Mouse (Mus musculus) adrenal gland, adult 18-20 months (tissue): ENCODE measurements around the gene Prdx6b. TPM values are rescaled to one million over a fixed set of nuclear protein-coding genes. Genes with fewer than 3 reads are reported as not detected.
A peak's percentile ranks its signal among the peaks of the same experiment; 100 is the strongest.

ENCODE experiments used
- DNase-seq, 2 experiments: peaks; one replicate each; pipeline ENCODE4 v3.0.0; 2021 to 2022; ENCODE audit warnings: low spot score in 2 of 2
- long read RNA-seq, 2 experiments: library from polyadenylated mRNA; stranded (forward); transcript quantifications; one replicate each; pipeline ENCODE4 v2.0.0; 2021
- total RNA-seq, 2 experiments: library from RNA; stranded (reverse); gene quantifications; 1 replicate in 1 of 2; 2 replicates in 1 of 2; pipeline ENCODE4 v1.2.3; 2021

The Prdx6b gene
- not detected for total RNA-seq
- long read RNA-seq, experiment 1, result 0 reads
- long read RNA-seq, experiment 2, result 0 reads

DNA sequence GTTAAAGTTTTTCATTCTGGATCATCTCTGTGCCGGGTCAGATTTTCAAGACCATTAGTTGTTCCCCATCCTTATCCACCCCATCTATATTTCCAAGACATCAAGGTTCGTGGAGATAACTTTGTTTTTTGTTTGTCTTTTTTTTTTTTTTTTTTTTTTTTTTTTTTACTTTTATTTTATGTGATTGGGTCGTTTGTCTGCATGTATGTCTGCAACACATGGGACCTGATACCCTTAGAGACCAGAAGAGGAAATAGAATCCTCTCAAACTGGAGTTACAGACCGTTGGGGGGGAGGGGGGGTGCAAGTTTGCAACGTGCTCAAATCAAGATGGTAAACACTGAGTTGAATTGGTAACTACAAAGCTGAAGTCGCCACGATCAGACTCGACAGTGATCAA, at the start of gene Prdx6b:
TSS of gene Prdx6b (plus strand) at position 301 of the 400 bp plus-strand sequence.
- DNase-seq, result no peak

DNA sequence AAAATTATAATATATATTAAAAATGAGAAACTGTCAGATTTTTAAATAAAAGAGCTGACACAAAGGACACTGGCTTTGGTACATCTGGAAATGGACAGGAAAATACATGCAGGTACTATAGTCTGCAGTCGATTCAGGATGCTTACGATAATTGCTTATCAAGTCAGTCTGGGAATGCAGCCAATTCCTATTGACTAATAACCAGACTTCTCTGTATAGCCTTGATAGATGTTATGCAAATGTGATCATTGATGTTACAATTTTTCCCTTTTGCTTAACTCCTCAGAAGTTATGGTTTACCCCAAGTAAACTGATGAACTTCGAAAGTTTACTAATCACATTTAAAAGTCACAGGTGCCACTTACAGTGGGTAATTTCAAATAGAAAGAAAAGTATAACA, 44.8 kb upstream of the Prdx6b start:
- no peak for DNase-seq

DNA sequence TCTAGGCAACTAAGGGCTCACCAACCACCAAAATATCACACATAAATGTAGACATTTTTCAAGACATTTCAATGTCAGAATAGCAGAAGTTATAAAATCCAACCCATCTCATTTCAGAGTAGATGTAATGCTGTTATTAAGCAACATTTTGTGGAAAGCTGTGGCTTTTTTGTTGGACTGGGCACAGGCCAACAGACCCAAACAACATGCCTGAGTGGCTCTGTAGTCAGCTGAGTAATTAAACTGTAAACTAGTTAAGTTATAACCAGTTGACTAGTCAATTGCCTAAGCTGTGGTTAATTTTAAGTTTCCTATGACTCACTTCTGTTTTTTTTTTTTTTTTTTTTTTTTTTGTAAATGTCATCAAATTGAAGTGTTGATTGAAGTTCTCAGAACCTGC, 44.4 kb upstream of the Prdx6b start:
- DNase-seq, result no peak

DNA sequence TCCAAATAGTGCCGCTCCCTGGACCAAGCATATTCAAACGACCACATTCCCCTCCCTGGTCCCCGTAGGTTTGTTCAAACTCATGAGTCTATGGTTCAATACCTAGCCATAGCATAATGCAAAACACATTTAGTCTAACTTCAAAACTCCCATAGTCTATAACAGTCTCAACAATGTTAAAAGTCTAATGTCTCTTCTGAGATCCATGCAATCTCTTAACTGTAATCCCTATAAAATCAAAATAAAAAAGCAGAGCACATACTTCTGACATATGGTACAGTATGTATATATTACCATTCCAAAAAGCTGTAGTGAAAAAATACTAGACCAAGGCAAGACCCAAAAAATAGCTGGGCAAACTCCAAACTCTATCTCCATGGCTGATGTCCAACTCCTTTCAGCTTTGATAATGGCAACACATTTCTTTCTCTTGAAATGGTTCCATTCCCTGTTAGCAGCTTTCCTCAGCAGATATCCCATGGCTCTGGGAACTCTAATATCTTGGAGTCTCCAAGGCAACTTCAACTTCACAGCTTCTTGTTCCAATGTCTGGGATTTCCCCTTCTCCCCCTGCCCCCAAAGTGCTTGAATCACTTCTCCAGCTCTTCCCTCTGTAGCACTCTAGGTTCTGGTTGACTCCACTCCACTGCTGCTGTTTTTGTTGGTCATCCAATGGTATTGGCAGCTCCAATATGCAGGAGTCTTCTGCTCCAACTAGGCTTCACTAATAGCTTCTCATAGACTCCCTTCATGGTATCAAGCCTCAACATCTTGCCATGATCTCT, 32.2 kb upstream of the Prdx6b start:
- no peak for DNase-seq

DNA sequence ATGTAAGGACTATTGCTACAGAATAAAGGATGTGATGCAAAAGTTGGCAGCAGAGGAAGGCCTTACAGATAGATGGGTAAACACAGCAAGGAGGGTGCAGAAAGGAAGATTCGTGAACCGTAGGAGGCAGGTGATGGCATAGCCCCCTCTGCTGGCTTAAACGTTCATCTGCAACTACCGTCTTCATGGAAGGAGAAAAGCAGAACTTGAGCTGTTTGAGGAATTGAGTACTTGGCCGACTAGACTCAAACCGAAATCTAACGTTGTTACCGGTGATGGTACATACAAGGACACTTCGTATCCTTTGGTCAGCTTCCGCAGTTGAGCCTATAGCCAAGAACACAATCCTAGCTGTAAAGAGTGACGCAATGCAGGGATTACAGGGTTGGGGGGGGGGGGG, 25.4 kb upstream of the Prdx6b start:
- peak; percentile 48 to 53 for DNase-seq

DNA sequence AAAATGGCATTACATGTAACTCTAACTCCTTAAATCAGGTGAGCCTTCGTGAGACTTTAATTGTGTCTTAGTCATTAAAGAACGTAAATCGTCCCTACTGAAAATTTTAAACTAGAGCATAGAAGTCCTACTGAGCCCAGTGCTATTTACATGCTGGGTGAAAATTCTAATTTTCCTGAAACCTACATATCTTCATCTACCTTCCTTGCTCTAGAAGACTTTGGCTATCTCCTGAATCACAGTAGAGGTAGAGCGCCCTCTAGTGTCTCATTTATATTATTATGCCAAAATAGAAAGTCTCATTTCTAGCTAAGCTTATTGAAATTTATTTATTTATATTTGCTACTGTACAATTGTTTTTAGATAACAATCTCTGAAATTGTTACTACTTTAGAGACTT, 24.2 kb upstream of the Prdx6b start:
- DNase-seq, result no peak

DNA sequence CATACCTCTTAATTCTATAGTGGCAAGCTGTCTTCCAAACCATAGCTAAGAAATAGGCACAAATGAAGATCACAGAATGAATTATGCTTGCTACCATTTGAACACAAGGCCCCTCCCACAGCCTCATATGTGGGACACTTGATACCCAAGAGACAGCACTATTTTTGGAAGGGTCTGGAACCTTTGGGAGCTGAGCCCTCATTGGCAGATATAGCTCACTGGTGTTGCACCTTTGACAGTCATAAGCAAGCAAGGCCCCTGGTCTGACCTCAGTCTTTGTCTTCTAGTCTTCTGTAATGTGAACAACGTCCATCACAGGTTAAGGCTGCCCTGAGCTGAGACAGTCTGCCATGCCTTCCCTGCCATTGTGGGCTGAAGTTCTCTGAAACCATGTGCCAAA, 20.8 kb upstream of the Prdx6b start:
- no peak for DNase-seq

DNA sequence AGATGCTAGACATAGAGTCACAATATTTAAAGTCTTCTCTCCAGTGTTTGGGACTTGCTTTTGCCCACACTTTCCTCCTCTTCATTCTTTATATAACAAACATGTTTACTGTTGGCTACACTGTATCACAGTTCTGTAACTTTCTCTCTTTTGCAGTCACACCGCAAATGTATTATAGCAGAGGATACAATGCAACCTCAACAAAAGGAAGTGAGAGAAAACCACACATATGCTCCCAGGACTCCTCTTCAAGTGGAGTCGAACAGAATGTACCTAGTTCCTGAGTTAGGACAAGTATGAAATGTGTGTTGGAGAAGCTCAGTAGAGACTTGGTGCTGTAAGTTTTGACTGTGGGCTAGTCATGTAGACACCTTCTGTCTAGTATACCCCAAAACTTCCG, 19.2 kb upstream of the Prdx6b start:
- DNase-seq, result no peak

DNA sequence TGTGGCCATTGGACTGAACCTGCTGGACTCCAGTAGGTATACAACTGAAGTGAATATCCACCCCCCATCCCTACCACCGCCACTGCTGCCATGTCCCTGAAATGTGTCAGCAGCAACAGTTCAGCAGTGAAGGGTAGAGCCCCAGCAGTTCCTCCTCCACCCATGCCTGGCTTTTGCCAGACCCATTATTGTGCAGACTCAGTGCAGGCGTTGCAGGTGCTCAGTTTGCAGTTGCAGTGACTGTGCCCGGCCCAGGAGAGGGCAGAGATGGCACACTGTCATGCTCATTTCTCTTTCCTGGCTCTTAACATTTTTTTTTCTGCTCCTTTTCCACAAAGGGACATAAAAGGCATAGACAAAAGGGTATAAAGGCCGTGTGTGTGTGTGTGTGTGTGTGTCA, 18.5 kb upstream of the Prdx6b start:
- DNase-seq, result no peak

DNA sequence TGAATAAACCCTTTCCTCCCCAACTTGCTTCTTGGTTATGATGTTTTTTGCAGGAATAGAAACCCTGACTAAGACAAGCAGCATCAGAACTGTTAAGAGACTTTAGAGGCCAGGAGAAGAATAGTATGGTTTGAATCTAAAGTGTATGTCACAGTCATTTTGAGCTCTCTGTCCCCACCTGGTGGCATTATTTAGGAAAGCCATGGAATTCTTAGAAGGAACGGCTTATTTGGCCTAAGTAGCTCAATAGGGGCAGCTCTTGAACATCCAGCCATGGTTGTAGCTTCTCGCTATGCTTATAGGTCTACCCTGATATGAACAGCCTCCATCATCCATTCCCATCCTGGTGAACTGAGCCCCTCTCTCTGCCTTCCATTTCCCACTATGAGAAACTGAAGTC, 17.1 kb upstream of the Prdx6b start:
- peak in 1 of 2 experiments; percentile 10 for DNase-seq

DNA sequence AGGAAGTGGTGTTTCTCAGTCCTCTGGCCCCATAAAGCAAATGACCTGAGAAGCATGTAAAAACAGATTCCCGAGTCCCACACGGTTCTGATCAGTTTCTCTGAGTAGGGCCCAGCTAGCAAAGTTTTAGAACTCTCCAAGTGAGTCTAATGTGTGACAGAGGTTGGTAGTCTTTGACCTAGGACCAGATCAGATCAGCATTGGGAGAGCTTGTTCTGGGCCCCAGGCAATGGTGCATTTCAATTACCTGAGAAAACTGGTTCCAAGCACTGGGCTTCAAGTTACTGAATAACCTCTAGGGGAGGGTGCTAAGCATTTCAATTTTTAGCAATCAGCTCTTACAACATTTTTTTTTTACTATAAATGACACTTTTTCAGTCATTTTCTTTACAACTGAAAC, 10.1 kb upstream of the Prdx6b start:
- no peak for DNase-seq

DNA sequence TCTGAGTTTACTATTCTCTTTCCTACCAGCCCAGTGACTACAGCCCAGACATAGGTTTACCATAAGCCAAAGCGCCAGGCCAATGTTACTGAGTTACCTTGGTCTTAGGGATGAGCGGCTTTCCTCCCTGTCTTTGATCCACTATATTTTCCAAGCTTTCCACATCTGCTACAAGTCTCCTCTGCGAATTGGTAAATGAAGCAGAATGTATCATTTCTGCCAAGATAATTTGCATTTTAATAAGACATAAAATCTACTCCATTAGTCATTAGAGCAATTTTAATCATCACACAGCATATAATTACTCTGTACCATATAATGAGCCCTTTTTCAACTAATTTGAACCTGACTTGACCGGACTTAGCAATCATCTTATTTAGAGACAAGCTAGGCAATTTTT, 5.9 kb upstream of the Prdx6b start:
- no peak for DNase-seq

DNA sequence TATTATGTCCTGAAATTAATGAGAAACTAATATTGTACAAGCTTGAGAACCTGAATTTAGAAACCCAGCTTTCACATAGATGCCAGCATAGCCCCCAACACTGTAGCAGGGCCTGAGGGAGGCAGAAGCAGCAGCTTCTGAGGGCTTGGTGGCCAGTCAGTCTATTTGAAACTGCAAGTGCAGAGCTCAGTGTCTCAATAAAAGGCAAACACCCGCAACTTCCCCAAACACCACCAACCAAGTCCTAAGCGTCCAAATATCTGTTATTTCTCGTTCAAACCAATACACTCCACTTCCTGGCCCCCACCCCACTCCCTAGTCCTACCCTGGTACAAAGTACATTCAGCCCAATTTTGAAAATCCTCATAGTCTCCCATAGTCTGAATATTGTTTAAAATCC, 6.1 kb downstream of the Prdx6b start:
- DNase-seq, result no peak

DNA sequence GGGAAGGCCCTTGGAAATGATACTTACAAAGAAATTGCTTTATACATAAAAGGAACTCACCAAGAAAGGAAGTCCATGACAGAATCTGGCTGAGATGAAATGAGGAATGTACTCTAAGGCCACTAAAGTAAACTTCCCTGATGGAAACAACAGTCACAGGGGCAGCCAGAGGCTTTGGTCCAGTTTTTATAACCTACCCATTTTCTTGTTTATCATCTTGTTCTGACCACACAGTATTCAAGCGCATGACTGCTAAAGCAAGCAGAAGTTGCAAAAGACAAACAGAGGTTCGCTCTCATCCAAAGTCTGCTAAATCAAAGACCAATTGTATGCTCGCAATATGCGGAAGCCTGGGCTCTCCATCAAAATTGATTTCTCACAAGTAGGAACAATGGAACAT, 8.5 kb downstream of the Prdx6b start:
- DNase-seq, result no peak

DNA sequence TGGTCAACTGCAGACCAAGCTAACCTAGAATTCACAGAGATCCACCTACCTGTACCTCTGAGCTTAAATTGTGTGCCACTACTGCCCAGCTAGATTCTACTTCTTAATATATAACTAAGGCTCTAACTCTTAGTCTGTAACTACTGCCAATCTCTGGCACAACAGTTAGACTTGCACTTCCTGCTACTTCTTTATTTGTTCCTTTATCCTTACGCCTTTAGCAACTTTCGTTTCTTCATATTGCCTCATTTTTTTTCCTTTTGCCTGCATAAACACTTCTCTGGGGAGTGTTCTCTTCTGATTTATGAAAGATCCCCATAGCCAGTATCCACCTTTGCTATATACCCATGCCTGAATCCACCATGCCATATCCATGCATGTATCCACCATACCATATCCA, 11.7 kb downstream of the Prdx6b start:
- DNase-seq, result no peak

DNA sequence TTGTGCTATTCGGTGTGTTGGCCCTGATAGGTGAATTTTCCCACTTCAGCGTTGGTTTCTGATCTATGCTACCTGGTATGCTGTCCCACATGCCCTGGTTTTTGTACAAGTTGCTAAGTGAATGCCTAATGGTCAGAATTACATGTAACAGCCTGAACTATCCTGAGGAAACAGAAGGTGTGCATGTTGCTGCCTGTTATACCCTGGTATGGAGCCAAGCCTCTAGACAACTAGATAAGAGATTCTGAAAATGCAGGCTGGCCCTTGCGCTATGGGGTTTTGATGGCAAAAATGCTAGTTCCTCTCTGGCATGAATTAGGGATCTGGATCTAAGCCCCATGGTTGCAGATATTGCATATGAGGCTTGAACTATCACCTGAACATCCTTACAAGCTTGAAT, 15.4 kb downstream of the Prdx6b start:
- no peak for DNase-seq

DNA sequence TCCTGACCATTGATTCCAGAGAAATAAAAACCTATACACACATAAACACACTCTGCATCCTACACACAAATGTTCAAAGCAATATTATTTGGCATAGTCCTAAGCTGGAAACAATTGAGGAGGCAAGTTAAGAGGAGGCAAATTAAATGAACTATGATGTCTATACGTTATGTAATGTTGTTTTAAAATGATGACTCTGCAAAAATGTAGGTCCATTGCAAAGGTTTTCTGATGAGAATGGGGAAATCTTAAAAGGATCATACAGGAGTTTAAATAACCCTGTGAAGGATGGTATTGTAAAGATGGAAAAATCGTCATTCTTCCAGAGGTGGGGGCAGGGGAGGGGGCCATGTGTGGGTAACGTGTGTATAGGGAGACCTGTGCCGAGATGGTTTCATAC, 17.5 kb downstream of the Prdx6b start:
- DNase-seq, result no peak

DNA sequence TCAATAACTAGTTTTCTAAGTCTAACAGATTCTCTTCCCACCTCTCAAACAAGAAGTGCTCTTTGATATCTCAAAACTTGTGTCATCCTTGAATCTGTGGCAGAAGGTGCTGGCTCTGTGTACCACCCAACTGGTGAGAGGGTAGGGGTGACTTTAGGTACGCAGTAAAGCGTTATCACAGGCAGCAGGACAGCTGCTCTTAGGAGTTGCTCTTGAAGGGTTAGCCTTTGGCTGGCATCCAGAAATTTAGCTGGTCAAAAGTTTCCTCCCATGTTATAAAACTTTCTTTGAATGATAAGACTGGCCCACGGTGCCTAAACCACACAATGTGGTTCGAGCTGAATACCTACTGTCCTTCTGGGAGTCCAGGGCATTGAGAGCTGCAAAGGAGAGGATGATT, 18.5 kb downstream of the Prdx6b start:
- DNase-seq, result no peak

DNA sequence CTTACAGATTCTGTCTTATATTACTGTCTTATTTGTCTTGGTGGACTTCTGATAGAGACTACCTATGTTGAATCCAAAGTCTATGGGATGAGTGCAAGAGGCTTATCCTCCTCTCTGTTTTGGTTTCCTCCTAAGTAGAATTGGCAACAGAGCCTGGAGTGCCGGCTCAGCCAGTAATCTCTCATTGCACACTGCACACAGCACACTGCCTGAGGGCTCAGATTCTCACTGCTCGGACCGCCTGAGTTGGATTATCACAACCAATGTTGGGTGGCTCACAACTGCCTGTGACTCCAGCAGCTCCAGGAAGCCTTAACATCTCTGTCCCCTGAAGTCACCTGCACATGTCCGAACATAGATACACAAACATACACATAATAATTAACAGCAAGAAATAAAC, 19.1 kb downstream of the Prdx6b start:
- no peak for DNase-seq

DNA sequence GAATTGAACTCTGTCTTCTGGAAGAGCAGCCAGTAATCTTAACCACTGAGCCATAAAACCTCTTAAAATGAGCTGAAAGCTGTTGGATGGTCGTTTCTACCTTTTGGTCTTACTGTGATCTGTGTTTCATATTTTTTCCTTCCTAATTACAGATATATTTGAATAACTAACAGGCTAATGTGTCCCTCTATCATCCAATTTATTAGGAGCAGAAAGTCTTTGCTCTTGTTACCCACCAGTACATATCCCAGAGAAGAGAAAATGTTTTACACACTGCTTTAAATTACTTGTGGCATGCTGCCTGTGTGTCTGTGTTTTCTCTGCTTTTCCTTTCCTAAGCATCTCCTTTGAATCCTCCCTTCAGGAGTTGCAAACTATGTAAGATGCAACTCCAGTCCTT, 21.9 kb downstream of the Prdx6b start:
- no peak for DNase-seq

DNA sequence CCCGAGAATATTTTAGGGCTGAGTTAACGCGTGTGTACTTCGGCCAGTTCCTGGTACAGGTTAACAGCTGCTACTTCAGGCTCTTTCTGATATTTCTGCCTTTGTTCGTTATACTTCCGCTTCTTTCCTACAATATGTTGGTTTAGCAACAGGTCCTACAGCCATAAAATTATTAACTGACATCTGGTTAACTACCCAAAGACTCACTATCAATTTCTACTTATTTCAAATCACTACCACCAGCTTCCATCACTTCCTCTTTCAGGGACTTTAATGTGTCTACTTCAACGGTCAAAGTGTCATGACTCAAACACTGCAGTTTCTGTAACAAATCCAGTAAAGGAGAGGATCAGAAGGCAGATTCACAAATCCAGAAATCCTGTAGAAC, 22.6 kb downstream of the Prdx6b start:
- no peak for DNase-seq

DNA sequence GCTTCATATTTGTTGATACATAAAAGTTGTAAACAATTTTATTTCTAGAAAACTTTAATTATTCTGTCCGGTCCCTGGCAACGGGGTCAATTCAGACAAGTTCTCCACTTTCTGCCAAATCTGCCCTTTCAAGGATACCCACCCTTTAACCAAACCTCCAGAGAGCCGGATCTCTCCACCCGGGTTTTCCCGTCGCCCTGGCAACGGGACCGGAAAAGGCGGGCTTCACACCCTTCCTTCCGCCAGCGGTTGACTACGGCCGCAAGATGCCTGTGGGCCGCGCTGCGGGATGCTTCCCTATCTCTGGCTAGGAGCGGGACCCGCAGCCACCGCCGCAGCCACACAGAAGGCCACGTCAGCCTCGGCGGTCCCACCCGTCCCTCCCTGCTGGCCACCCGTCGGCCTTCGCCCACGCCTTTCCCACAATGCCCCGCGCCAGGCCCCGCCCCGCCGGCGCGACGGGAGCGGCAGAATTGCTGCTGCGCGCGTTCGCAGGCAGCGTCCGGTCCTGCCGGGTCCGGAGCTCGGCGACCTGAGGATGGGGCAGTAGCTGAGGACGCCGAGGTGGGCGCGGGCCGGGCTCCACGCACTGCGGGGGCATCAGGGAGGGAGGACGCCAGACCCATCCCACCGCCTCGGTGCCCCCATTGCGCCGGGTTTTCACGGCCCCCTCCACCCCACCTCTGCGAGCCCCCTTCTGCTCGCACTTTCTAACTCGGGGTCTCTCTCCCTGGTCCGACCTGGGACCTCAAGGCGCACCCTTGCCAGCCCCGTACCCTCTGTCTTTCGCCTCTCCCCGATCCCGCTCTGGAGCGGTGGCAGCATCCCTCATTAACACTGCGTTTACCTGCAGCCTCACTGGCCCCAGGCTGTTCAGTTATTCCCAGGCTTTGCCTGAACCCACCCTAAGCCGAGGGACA, 23.2 kb downstream of the Prdx6b start, which contains the start of gene Dnajc10:
TSS of gene Dnajc10 (plus strand) at position 225 of the 920 bp plus-strand sequence.
- DNase-seq, result peak; percentile 94 to 96
